Mouse (Mus musculus) ovary, postnatal 36 days (tissue): Measurements from ENCODE around the gene Stk4.

Experiments used
- DNase-seq: peaks from one replicate; pipeline ENCODE4 v3.0.0; 2022; ENCODE audit warnings: low spot score, mixed read lengths

The Stk4 gene

DNA sequence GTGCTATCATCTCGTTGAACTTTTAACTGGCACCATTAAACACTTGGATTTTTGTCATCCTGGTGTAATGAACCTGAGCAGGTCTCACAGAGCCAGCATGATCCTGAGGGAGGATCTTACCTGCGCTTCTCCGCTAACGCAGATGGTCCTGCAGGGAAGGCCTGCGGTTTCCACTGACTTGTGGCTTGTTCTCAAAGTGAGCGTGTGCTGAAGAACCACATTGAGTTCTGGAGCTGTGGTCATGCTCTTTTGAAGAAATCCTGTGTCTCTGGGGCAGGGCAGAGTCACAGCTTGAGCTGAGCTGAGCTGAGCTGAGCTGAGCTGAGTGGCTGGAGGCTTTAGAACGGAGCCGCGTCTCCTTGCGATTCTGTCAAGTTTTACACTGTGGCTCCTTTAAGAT is 11.5 kb downstream of the Stk4 start:
- DNase-seq, result no peak

DNA sequence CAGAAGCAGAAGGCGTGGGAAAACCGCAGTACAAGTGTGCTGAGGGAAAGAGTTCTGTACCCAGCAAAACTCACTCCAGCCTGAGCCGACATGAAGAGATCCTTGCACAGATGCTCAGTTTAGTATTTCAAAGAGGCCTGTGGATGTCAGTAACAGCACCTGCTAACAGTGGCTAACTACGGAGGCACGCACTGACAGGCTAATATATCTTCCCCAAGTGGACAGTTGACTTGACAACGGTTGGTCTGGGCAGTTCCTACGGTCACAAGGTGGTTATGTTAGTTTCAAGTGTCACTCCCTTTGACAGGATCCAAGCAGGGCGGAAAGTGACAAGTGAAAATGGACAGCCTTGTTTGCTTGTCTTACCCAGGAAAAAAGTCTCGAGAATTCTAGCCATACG is 12.1 kb downstream of the Stk4 start:
- DNase-seq, result no peak

DNA sequence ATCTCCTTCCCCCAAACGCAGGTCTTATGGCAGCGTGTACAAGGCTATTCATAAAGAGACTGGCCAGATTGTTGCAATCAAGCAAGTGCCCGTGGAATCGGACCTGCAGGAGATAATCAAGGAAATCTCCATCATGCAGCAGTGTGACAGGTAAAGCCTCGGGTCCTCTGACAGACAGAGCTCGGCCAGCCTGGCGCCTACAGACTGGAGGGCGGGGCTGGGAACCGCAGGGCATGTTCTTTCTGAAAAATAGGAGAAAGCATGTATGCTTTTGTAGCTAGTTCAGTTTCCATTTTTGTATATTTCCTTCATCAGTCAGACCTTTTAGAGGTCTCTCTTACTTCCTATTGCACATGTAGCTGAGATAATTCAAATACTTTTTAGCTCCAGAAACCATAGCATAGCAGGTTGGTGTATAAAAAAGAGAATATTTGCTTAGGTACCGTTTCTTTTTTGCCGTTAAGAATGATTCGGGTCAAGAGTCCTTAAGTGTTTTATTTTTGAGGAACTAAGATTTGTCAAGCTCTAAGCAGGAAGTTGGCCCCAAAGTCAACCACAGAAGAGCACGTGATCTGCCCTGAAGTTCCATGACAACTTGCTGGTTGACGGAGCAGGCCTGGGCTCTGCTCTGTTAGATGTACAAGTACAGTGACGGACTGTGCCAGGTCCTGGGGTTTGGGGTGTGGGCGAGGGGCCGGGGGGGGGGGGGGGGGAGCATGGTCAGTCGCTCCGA is 13.7 kb downstream of the Stk4 start:
- DNase-seq, result no peak

DNA sequence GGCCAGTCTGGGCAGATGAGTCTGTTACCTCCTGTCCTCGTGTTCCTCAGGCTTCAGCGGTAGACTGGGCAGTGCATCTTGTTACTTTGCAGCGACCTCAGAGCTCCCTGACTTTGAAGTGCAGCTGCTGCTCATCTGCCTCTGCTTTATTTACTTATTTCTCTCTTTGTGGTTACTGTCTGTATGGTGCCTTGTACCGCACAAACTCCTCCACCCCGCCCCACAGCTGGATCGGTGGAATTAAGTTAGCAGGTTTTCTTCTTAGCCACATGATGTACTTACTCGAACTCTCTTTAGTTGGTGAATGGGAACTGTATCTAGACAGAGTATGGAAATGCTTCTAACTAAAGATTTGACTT is 14.2 kb downstream of the Stk4 start:
- no peak for DNase-seq

DNA sequence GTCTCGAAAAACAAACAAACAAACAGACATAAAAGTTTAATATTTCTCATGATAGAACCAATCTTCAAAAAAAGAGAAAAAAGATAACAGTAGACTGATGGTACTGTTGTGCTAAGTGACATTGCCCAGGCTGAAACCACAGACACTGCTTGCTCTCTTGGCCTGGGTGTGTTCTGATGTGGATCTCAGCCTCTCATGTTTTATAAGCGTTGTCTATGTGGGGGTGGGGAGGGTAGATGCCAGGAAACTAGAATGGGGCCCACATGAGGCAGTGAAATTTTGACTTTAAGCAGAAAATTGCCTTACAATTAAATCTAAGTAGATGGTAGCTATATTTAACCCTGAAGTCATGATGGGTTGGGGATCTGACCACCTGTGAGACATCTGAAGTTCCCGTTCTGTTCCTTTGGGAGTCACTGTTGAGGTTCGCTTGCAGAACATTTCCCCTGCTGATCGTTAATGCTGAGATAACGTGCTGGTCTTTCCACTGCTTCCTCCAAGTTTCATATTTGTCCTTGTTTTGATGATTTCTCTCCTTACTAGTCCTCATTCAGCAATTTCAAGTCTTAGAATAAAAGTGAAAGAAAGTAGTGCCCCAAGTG is 17.4 kb downstream of the Stk4 start:
- DNase-seq, result no peak

DNA sequence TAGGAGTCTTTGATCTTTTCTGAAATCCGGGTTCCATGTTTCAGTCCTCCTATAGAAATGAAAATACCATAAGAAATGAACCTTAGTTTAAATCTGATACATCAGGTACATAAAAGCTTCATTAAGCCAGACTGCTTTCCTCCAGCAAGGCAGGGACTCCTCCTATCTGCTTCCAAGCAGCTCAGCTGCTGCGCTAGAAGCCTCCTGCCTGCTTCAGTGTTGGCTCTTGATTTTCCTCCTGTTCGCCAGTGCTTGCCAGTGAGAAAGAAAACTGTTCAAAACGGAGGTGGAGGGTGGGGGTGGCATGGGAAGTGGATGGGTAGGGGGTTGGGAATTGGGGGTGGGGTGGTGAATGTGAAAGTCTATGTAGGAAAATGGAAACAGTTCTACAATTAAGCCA is 19.4 kb downstream of the Stk4 start:
- DNase-seq, result no peak

DNA sequence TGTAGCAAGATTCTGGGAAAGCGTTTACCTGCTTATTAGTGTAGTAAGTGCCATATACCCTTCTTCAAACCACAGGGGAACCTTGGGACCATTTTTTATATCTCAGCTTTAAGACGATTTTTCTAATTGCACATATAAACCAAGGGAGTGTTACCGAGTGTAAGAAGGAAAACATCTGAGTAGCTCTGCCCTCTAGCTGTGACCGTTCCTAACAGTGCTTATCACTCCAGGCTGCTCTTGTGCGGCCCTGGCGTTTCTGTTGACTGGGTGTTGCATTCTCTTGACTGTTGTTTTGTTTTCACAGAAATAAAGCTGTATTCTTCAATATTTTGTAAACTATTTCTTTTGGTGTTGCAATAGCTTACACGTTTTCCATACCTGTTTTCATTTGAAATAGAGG is 24.0 kb downstream of the Stk4 start:
- no peak for DNase-seq

DNA sequence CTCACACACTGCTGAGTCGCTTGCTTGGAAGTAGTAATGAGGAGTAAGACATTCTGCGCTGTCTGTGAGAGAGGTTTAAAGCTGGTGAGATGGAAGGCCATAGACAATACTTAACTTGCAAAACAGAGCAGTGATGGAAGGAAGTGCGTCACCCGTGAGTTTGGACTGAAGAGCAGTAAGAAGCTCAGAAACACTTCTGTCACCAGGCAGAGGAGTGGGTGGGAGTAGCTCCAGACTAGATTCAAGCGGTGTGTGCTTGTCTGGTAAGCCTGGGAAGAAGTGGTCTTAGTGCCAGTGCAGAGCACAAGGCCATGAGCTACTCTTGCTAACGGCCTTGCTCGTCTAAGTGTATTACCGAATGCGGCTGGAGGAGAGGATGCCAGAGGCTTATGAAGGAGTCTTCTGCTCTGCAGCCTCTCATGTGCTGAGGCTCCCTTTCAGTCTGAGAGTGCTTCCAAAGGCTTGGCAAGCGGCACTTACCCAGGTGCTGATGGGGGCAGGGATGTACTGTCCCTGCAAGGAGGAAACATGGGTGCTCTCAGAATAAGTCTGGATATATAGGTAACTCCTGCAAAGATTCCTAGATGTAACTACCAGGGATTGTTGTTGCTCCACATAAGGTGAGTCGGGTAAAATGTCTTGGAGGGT is 28.6 kb downstream of the Stk4 start:
- no peak for DNase-seq

DNA sequence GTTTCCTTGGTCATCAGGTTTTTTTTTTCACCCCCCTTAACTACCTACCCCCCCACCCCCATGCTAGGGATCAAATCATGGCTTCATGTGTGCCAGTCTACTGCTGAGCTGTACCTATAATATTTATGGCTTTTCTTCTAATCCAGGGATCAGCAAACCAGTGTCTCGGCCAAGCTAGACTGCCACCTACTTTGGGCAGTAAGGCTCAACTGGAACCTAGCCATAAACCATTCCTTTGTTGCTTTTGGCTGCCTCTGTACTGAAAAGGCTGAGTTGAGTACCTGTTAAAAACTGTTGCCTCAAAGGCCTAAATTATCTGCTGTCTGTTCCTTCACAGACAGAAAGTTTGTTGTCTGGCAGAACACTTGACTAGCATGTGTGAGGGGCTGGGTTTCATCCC is 31.8 kb downstream of the Stk4 start:
- DNase-seq, result no peak

DNA sequence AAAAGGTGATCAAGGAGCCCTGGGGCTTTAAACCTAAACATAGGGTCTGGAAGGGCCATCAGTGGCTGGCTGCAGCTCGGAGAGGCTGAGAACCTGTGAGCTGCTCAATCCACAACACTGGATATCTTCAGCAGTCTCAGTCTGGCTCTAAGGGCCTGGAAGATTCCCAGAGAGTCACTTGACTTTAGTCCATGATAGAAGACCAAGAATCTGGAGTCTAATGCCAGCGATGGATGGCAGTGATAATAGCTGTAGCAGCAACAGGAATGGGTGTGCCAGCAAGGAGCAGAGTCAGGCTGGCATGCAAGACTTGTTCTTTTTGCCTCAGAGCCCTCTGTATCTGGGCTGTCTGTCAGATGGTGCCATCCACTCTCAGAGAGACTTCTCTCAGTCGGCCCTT is 32.2 kb downstream of the Stk4 start:
- no peak for DNase-seq

DNA sequence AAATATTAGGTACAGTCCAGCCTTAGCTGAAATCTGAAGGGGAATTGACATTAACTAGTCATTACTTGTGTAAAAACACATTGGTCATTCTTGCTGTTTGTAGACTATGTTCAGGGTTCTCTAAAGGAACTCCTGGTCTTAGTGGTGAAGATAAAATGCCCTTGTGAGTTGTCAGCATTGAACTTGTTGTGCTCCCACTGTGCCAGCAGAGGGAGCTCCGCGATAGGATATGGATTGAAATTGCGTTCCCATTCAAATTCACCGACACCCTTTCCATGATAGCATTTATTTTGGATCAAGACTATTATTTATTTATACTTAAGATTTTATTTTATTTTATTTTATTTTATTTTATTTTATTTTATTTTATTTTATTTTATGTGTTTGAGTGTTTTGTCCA is 33.4 kb downstream of the Stk4 start:
- peak; percentile 56 for DNase-seq

DNA sequence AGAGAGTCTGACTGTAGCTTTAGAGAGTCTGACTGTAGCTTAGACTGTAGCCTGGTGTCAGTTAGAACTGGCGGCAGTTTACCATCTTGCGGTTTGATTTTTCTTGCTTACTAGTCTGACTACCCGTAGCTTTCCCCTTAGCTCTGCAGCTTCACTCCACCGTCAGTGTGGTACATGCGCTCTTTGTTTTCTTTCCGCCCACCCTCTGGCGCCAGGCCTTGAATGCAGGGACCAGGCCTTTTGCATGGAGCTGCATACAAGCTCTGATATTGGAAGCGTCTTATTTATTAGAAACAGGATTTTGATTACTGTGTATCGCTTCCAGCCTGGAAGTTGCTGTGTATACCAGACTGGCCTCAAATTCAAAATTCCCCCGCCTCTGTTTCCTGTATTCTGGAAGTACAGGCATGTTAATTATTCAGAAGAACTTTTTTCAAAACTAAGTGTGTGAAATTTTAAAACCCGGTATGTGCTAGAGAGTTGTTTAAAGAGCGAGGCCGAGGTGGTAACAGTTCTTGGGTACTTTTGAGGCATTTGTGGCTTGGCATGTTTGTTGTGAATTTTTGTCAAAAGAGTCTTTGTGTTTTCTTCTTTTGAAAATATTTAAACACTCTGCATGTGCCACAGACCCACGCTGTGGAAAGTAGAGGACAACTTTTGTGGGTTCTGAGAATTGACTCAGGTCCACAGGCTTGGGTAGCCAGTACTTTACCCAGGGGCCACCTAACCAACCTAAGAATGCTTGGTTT is 36.3 kb downstream of the Stk4 start:
- DNase-seq, result no peak

DNA sequence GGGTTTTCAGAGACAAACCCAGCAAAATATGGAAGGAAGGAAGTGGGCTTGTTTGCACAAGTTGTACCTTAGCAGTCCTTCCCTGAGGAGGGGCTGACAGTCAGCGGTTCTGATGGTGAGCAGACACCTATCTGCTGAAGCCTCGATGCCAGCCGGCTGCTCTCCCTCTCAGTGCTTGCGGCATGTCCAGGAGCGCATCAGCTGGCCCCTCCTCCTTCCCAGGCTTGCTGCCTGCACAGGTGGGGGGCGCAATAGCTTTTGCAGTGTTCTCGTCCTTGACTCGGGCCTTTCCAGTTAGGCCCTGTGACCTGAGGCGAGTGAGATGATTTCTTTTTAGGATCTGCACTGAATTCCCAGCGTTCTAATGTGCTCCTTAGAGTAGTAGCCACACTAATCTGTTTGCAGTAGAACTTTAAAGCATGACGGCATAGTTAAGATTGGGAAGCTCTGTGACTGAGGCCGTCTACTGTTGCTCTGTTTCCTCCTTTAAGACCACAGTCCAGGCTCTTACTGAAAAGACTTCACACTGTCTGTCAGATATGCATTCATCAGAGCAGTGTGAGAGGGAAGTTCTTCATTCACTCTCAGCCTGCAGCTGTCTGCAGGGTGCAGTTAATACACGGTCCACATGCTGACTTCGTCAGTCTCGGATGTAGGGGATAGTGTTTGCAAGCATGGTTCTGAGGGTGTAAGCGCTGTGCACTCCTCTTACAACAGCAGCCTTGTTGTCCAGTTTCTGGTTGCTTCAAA is 37.2 kb downstream of the Stk4 start:
- no peak for DNase-seq

DNA sequence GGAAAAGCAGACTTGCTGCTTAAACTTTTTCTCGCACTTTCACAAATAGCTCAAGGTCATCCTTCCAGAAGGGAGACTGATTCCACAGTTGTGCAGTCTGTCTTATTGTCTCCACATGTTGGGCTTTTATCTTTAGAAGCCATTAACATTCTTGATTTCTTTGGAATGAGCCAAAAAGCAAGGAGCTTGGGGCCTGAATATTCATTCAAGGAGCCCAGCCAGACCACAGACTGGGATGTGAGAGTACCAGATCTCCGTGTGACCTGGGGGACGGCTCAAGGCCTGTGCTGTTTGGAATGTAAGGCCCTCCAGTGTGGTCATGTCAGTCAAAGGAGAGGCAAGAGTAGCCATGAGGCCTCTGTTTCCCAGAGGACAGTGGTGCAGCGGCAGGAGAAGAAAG is 38.4 kb downstream of the Stk4 start:
- DNase-seq, result no peak

DNA sequence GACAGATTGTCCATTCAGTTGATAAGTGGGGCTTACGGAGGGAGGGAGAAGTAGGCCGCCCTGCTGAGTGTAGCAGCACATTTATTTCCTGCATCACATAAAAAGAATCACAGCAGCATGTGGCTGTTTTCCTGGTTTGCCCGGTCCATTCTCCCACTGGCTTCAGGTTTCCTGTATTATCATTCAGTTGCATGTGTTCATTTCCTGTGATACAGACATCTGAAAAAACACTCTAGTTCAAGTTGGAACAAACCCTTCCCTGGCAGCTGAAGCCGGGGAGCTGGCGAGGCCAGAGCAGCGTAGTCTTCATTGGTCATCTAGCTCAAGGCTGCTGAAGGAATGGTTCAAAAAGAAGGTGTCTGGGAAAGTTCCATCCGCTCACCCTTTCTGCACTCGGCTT is 41.4 kb downstream of the Stk4 start:
- DNase-seq, result no peak

DNA sequence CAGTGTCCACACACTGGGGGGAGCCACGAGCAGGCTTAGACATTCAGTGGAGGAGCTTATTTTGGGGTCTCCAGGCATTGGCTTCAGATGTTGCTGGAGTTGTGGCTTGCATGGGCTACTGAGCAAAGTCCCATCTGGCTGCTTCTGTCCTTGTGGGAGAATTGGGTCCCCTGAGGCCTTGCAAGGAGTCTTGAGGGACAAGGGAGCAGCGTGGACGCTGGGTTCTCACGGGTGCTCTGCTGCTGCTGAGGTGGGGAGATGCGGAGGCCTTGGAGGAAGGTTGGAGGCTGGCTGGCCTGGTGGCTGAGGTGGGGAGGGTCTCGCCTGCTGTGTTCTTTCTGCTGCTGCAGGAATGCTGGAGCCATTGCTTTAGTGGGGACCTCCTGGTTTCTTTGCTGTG is 43.9 kb downstream of the Stk4 start:
- DNase-seq, result no peak

DNA sequence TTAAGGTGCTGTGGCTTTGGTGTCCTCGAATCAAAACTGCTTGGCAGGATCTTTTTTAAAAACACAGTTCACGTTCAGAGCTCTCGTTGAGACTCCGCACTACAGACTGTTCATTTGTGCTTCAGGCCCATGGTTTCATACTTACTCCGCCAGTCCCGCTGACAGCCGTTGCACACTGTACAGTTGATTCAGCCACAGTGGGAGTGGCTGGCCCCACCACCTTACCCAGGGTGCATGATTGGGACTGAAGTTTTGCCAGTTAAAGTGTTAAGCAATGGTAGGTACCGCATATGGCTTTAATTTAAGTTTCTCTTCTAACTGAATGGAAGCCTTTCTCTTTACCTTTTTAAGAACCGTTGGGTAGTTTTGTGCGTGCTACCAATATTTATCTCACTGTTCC is 45.4 kb downstream of the Stk4 start:
- DNase-seq, result no peak

DNA sequence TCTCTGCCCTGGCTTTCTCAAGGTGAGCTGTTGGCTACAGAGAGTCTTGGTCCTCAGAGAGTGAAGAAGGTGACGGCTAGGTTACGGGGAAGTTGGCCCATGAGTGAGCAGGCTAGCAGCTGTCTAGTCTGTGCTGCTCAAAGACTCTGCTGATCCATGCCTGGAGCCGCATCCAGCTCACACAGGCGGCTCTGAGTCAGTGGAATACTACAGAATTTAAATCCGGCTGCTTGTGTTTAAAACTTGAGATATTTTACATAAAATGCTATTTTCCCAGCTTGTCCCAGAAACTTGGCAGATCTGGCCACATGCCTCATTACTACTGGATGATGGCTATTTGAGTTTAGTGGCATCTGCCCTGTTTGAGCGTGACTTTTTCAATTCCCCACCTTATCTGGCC is 49.4 kb downstream of the Stk4 start:
- DNase-seq, result no peak

DNA sequence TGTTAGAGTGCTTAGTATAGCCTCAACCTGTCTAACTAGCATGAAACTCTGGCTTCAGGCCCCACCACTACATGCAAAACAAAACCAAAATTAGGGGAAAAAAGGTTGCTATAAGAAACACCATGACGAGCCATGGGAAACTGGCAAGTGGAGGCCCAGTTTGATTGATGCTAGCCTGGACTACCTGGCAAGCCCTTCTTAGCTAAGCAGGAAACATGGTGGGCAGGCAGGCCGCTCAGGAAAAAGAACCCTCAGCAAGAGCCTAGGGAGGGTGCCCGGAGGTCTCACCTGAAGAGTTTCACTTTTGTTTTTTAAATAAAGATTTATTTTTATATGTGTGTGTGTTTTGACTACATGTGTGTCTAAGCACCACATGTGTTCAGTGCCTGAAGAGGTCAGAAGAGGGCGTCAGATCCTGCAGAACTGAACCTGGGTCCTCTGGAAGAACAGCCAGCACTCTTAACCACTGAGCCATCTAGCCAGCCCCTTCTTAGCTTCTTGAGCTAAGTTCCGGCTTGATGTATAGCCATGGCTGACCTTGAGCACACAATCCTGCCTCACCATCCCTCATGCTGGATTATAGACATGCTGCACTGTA is 53.1 kb downstream of the Stk4 start:
- no peak for DNase-seq

DNA sequence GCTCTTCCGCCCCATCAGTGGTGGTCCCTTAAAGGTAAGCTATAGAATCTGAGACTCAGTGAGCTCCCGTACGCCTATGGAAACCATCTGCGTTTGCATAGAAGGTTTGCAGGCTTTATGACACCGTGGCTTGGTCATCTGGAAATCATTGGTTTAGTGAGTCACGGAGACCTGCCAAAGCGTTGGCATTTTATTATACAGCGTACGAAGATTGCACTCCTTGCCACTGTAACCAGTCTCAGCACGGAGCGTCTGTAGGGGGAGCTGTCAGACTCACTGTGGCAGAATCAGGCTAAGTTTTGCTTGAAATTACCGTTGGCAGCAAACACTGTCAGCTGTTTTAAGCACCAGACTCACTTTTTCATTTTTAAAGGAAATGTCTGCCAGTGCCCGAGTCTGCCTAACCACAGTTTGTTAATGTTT is 56.4 kb downstream of the Stk4 start:
- DNase-seq, result peak; percentile 26

DNA sequence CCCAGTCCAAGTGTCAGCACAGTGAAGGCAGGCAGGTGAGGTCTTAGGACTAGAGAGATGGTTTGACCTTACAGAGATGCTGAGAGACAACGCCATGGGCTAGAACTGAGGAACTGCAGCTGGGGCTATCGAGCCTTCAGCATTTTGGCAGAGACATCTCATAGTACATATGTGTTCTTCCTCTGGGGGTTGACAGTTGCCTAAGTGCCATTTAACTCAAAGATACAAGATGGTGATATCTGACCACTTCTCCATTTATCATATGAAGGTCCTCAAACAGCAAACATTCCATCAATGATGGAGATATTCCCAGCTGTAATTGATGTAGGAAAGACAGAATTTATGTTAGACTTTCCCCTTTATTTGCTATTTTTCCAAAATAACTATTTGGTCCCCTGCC is 57.2 kb downstream of the Stk4 start:
- no peak for DNase-seq
